Mouse (Mus musculus) MEL (cell line): ENCODE data around the gene Adtrp.

Source experiments
- CHD1 ChIP-seq: IDR thresholded peaks from 2 replicates; pipeline ENCODE4 v1.6.1; 2012; ENCODE audit warnings: low read depth, mild to moderate bottlenecking, inconsistent platforms, low read length, improper control_type of control experiment
- CTCF ChIP-seq, 3 experiments: IDR thresholded peaks in 2 of 3; conservative IDR thresholded peaks in 1 of 3; 2 replicates each; pipeline ENCODE4 v1.5.1; 2011 to 2012; ENCODE audit warnings: low read length in 3 of 3, low read depth in 2 of 3, mild to moderate bottlenecking in 2 of 3, improper control_type of control experiment in 1 of 3, inconsistent platforms in 1 of 3, mixed read lengths in 1 of 3, moderate library complexity in 1 of 3; ENCODE audit not compliant: control insufficient read depth in 1 of 3, insufficient read depth in 1 of 3, poor library complexity in 1 of 3, severe bottlenecking in 1 of 3
- EP300 ChIP-seq, 2 experiments: IDR thresholded peaks; 2 replicates each; pipeline ENCODE4 v1.6.1; 2011; ENCODE audit warnings: improper control_type of control experiment in 2 of 2, low read length in 2 of 2, low read depth in 1 of 2, mild to moderate bottlenecking in 1 of 2
- GABPA ChIP-seq: IDR thresholded peaks from 2 replicates; pipeline ENCODE4 v1.6.1; 2012; ENCODE audit warnings: low read depth, mild to moderate bottlenecking, inconsistent platforms, low read length, improper control_type of control experiment, moderate library complexity
- GATA1 ChIP-seq: IDR thresholded peaks from 2 replicates; pipeline ENCODE4 v1.6.1; 2011; ENCODE audit warnings: low read depth, low read length, improper control_type of control experiment
- MXI1 ChIP-seq: IDR thresholded peaks from 2 replicates; pipeline ENCODE4 v1.6.1; 2011; ENCODE audit warnings: mild to moderate bottlenecking, low read depth, low read length, improper control_type of control experiment
- NRF1 ChIP-seq: IDR thresholded peaks from 2 replicates; pipeline ENCODE4 v1.6.1; 2014; ENCODE audit warnings: low read depth, mild to moderate bottlenecking, inconsistent platforms, low read length, improper control_type of control experiment, moderate library complexity; ENCODE audit not compliant: poor library complexity, insufficient read depth, severe bottlenecking
- TAL1 ChIP-seq: IDR thresholded peaks from 2 replicates; pipeline ENCODE4 v1.6.1; 2012; ENCODE audit warnings: mild to moderate bottlenecking, inconsistent platforms, low read length, moderate library complexity, mixed read lengths

- no peak for TF ChIP-seq CTCF (IDR thresholded peaks at IDR 0.05 in 2 of 3, conservative IDR thresholded peaks at IDR 0.05 in 1 of 3; ENCODE audit: control insufficient read depth in 1 of 3, insufficient read depth in 1 of 3, low read depth in 2 of 3, low read length in 3 of 3, poor library complexity in 1 of 3, severe bottlenecking in 1 of 3)
- TF ChIP-seq TAL1: no peak
- TF ChIP-seq GATA1: no peak
- TF ChIP-seq NRF1: no peak
- TF ChIP-seq GABPA: no peak
- TF ChIP-seq CHD1: no peak
- TF ChIP-seq EP300 (IDR thresholded peaks at IDR 0.05; ENCODE audit: low read depth in 1 of 2, low read length in 2 of 2): no peak
- no peak for TF ChIP-seq MXI1
Observed at GRCm38 (mm10) chr13:41740456-41741085, 106.9 kb downstream of the Adtrp start.
